Mouse (Mus musculus) kidney, adult 10 weeks (tissue): Measurements from ENCODE around the gene Palld. TPM values are rescaled to one million over a fixed set of nuclear protein-coding genes. Genes with fewer than 3 reads are reported as not detected.

Experiments used
- polyA plus RNA-seq: library from polyadenylated mRNA; stranded (reverse); fragments of 350-450 nt; fragmentation: Illumina TruSeq; extraction: RNeasy Lipid Tissue Mini Kit (QIAGEN cat#74804); gene quantifications from one replicate; pipeline ENCODE4 v1.2.3, GENCODE M21; 2014; ENCODE audit warnings: low read depth, low replicate concordance

Palld gene
- 49.2 TPM for polyA plus RNA-seq

DNA sequence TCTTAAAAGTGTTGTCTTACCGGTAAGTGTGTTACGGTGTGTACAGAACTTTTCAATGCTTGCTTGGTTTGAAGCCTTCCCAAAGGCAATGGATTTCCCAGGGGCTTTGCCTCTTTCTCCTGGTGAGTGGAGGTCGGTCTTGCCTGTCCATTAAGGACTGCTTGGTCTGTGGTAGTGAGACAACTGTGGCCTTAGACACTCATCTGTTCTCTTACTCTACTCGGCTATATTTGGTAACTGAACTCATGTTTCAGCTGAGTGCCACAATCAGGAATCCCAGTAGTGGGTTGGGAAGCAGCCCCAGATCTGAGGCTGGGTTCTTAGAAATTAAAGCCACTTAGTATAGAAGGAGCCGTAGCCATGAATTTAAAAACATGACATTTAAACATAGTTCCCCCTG, at the start of gene Palld:
Gene Palld (minus strand): TSS at position 170 of the 400 bp plus-strand sequence.

DNA sequence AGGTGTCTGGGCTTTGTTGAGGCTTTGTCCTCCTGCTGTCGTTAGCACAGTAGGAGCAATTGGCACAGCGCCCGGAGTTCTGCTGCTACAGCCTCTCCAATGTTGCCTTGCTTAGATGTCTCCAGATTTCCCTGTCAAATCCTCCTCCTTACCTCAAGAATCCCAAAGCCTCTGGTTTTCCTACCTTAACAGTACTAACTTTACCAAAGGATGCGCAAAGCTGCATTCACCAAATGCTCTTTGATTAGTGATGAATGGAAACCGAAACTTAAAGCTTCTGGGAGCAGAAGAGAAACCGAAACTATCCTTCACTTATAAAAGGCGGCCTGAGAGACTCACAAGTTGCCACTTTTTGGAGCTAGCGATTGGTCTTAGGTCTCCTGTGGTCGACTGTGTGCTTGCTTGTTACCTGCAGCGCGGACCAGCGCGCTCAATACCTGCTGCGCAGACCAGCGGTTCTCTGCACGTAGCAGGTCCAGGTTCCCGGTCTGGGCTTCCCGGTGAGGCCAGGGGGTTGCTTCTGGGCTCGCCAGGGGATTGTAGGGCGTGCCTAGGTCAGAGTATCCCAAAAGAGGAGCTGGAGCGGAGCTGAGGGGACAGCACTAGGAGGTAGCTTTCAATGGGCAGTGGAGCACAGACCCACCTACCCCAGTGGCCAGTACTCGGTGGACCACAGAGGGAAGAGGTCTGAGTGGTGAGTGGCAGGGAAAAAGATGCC, 25.4 kb upstream of the Palld start, which contains the start of gene Ddx60:
Gene Ddx60 (plus strand): TSS at position 311 of the 718 bp plus-strand sequence.

DNA sequence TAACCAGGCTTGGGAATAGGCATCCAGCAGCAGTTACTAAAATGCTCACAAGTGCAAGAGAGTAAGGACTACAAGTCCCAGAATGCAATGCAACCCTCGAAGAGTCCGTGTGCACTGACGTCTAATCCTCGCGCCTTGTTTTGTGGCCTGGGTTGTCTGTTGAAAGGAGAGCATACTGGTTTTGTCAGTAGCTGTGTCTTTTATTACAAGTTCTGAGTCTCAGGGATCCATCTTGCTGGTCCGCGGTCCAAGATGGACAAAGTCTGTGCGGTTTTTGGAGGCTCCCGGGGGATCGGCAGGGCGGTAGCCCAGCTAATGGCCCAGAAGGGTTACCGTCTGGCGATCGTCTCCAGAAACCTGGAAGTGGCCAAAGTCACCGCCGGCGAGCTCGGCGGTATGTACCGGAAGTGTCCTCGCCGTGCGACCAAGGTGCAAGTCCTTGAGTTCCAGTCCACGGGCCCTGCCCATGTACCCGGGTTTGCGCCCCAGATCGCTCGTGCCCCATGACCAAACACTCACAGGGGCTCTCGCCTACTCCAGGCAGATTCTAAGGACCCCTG, 414.8 kb downstream of the Palld start, which contains the start of gene Cbr4:
Gene Cbr4 (plus strand): TSS at position 138 of the 560 bp plus-strand sequence.

Other genes starting within 250 kb of the Palld start
- 1.8 TPM for gene Ddx60, start 25.4 kb upstream of the Palld start, polyA plus RNA-seq
- gene Anxa10, start 220.5 kb upstream of the Palld start, polyA plus RNA-seq, result not detected